Mouse (Mus musculus) midbrain, embryonic 13.5 days (tissue): ENCODE data around the gene Csk. TPM values are rescaled to one million over a fixed set of nuclear protein-coding genes. Genes with fewer than 3 reads are reported as not detected.

Experiments used
- ATAC-seq: fragments of 200-750 bp; cut with Nextera tagmentation; 2 replicates; pipeline ENCODE4 v1.8.0; 2017; ENCODE audit warnings: mild to moderate bottlenecking, moderate TSS enrichment, moderate library complexity
- H3K27ac ChIP-seq: fragments of 300-500 bp; sonication (generic); 2 replicates; pipeline ENCODE4 v1.5.1; 2015; ENCODE audit warnings: inconsistent platforms, mild to moderate bottlenecking, moderate library complexity
- H3K27me3 ChIP-seq: fragments of 300-500 bp; sonication (generic); 2 replicates; pipeline ENCODE4 v1.6.1; 2015; ENCODE audit warnings: mild to moderate bottlenecking, inconsistent platforms
- H3K36me3 ChIP-seq: fragments of 300-500 bp; sonication (generic); 2 replicates; pipeline ENCODE4 v1.6.1; 2015; ENCODE audit warnings: mild to moderate bottlenecking, inconsistent platforms
- H3K4me1 ChIP-seq: fragments of 300-500 bp; sonication (generic); replicated peaks from 2 replicates; pipeline ENCODE4 v1.6.1; 2015; ENCODE audit warnings: inconsistent platforms
- H3K4me2 ChIP-seq: fragments of 300-500 bp; sonication (generic); replicated peaks from 2 replicates; pipeline ENCODE4 v1.6.1; 2015; ENCODE audit warnings: moderate library complexity, mild to moderate bottlenecking, inconsistent platforms
- H3K4me3 ChIP-seq: fragments of 300-500 bp; sonication (generic); replicated peaks from 2 replicates; pipeline ENCODE4 v1.5.1; 2015; ENCODE audit warnings: mild to moderate bottlenecking, inconsistent platforms
- H3K9ac ChIP-seq: fragments of 300-500 bp; sonication (generic); replicated peaks from 2 replicates; pipeline ENCODE4 v1.6.1; 2015; ENCODE audit warnings: mild to moderate bottlenecking, inconsistent platforms
- H3K9me3 ChIP-seq: fragments of 300-500 bp; sonication (generic); 2 replicates; pipeline ENCODE4 v1.6.1; 2016; ENCODE audit warnings: mild to moderate bottlenecking, inconsistent platforms
- WGBS: fragments of 180-500 bp; shearing (Covaris S2); methylation state at CpG from one replicate; pipeline ENCODE4 v1.1.7; 2015; 5-methylcytosine and 5-hydroxymethylcytosine counted together
- polyA plus RNA-seq: library from polyadenylated mRNA; unstranded; fragments of >200 nt; fragmentation: Nextera tagmentation; extraction: Ambion mirVana; gene quantifications from 2 replicates; pipeline ENCODE4 v1.2.1, GENCODE M21; 2015

The Csk gene
- polyA plus RNA-seq, 1 experiment from 2014 or later, result 41.9 TPM

GRCm38 (mm10) chr9:57593454-57594173 is 59.8 kb downstream of the Csk start:
- no peak overlapping the region for H3K27ac ChIP-seq
- H3K27me3 ChIP-seq, result no peaks in the 10 kb centered on the region
- H3K9me3 ChIP-seq, result no peaks in the 10 kb centered on the region
- peaks cover 36% of the 10 kb centered on the region for H3K36me3 ChIP-seq
- H3K4me3 ChIP-seq, result no peak overlapping the region
- peaks cover 35% of the 10 kb centered on the region for H3K4me1 ChIP-seq
- 52% methylated on average over 12 of the region's 12 CpGs for WGBS
- H3K4me2 ChIP-seq, result no peak overlapping the region
- H3K9ac ChIP-seq, result no peak overlapping the region
- no peak for ATAC-seq

GRCm38 (mm10) chr9:57590726-57591125 is 62.7 kb downstream of the Csk start:
- peaks cover 21% of the 10 kb centered on the region for H3K4me1 ChIP-seq
- H3K9ac ChIP-seq, result no peak overlapping the region
- no peak overlapping the region for H3K27ac ChIP-seq
- 38% methylated on average over 5 of the region's 5 CpGs for WGBS
- H3K9me3 ChIP-seq, result no peaks in the 10 kb centered on the region
- H3K36me3 ChIP-seq, result peaks cover 56% of the 10 kb centered on the region
- H3K4me3 ChIP-seq, result no peak overlapping the region
- H3K27me3 ChIP-seq, result no peaks in the 10 kb centered on the region
- ATAC-seq, result no peak
- H3K4me2 ChIP-seq, result no peak overlapping the region

GRCm38 (mm10) chr9:57589224-57590126 is 64.0 kb downstream of the Csk start, which contains the start of gene Ulk3:
TSS of gene Ulk3 (plus strand) at chr9:57589452.
- peak within 1 kb of the TSS; percentile 90 for H3K4me2 ChIP-seq
- H3K9ac ChIP-seq, result peak within 1 kb of the TSS; percentile 86
- WGBS, result under 1% methylated on average over 58 of the region's 58 CpGs
- no peaks in the 10 kb centered on the region for H3K9me3 ChIP-seq
- no peaks in the 10 kb centered on the region for H3K27me3 ChIP-seq
- H3K4me1 ChIP-seq, result peaks cover 21% of the 10 kb centered on the region
- H3K4me3 ChIP-seq, result peak within 1 kb of the TSS; percentile 71
- ATAC-seq, result peak; percentile 87
- H3K27ac ChIP-seq, result peak within 1 kb of the TSS; percentile 67
- H3K36me3 ChIP-seq, result peaks cover 54% of the 10 kb centered on the region

- no peaks in the 10 kb centered on the region for H3K9me3 ChIP-seq
- peaks cover 74% of the 10 kb centered on the region for H3K36me3 ChIP-seq
- H3K4me3 ChIP-seq, result no peak overlapping the region
- H3K9ac ChIP-seq, result no peak overlapping the region
- peaks cover 8% of the 10 kb centered on the region for H3K4me1 ChIP-seq
- H3K4me2 ChIP-seq, result no peak overlapping the region
- ATAC-seq, result no peak
- H3K27ac ChIP-seq, result no peak overlapping the region
- 88% methylated on average over 3 of the region's 3 CpGs for WGBS
- no peaks in the 10 kb centered on the region for H3K27me3 ChIP-seq
Measured at GRCm38 (mm10) chr9:57584991-57585390, 68.4 kb downstream of the Csk start.

GRCm38 (mm10) chr9:57577144-57577849 is 76.1 kb downstream of the Csk start:
- H3K36me3 ChIP-seq, result peaks cover 59% of the 10 kb centered on the region
- WGBS, result 86% methylated on average over 6 of the region's 6 CpGs

More at GRCm38 (mm10) chr9:57577144-57577849, 76.1 kb downstream of the Csk start:
- Histone ChIP-seq H3K4me2 (no peak overlapping the region), H3K27ac (no peak overlapping the region), H3K9me3 (no peaks in the 10 kb centered on the region), H3K9ac (no peak overlapping the region), H3K27me3 (no peaks in the 10 kb centered on the region), H3K4me3 (no peak overlapping the region), H3K4me1 (no peaks in the 10 kb centered on the region)
- no peak for ATAC-seq

Other genes starting within 250 kb of the Csk start
- gene Ppcdc, start 213.5 kb downstream of the Csk start, polyA plus RNA-seq, result 26.2 and 28.4 TPM in 2 replicates
- gene Scamp5, start 185.6 kb downstream of the Csk start, polyA plus RNA-seq, result 90.9 and 91.6 TPM in 2 replicates
- 19.5 and 27.6 TPM in 2 replicates for gene Rpp25, start 149.6 kb downstream of the Csk start, polyA plus RNA-seq
- 809 and 819 TPM in 2 replicates for gene Cox5a, start 132.4 kb downstream of the Csk start, polyA plus RNA-seq
- 23.2 and 24.2 TPM in 2 replicates for gene Fam219b, start 116.1 kb downstream of the Csk start, polyA plus RNA-seq
- gene Mpi, start 100.9 kb downstream of the Csk start, polyA plus RNA-seq, result 72.2 and 79.2 TPM in 2 replicates
- gene Scamp2, start 92.7 kb downstream of the Csk start, polyA plus RNA-seq, result 54.2 and 57.5 TPM in 2 replicates
- 23.5 and 25.1 TPM in 2 replicates for gene Ulk3, start 64.2 kb downstream of the Csk start, polyA plus RNA-seq
- gene Cplx3, start 47.4 kb downstream of the Csk start, polyA plus RNA-seq, result 2.2 and 3.3 TPM in 2 replicates
- gene Lman1l, start 32.9 kb downstream of the Csk start, polyA plus RNA-seq, result not detected in 2 replicates
- gene Cyp1a2, start 30.1 kb upstream of the Csk start, polyA plus RNA-seq, result not detected in 2 replicates
- not detected in 2 replicates for gene Cyp1a1, start 34.3 kb upstream of the Csk start, polyA plus RNA-seq
- gene Edc3, start 54.9 kb upstream of the Csk start, polyA plus RNA-seq, result 38.1 and 40.1 TPM in 2 replicates
- gene Clk3, start 112.2 kb upstream of the Csk start, polyA plus RNA-seq, result 80.0 and 84.9 TPM in 2 replicates
- 15.1 and 18.0 TPM in 2 replicates for gene Arid3b, start 183.2 kb upstream of the Csk start, polyA plus RNA-seq